Mouse (Mus musculus) monocyte, adult 5-6 weeks (primary cell): ENCODE data around the gene Zfp362. TPM values are rescaled to one million over a fixed set of nuclear protein-coding genes. Genes with fewer than 3 reads are reported as not detected.

Experiments
- ATAC-seq: fragments of 153-309, 156-312 bp; replicated peaks from 2 replicates; pipeline ENCODE4 v1.8.0; 2017; ENCODE audit warnings: mild to moderate bottlenecking; ENCODE audit not compliant: low TSS enrichment, insufficient number of reproducible peaks, severe bottlenecking, poor library complexity, low FRiP score
- total RNA-seq: library from RNA; stranded (forward); fragments of 200-1000, 200-491, 200-594 nt; gene quantifications from 3 replicates; pipeline ENCODE4 v1.2.3, GENCODE M21; 2017

Gene Zfp362
- total RNA-seq, 1 experiment from 2014 or later = 3.6 TPM

- no peak for ATAC-seq
Measured at GRCm38 (mm10) chr4:128737825-128738610, 67.8 kb downstream of the Zfp362 start.

DNA sequence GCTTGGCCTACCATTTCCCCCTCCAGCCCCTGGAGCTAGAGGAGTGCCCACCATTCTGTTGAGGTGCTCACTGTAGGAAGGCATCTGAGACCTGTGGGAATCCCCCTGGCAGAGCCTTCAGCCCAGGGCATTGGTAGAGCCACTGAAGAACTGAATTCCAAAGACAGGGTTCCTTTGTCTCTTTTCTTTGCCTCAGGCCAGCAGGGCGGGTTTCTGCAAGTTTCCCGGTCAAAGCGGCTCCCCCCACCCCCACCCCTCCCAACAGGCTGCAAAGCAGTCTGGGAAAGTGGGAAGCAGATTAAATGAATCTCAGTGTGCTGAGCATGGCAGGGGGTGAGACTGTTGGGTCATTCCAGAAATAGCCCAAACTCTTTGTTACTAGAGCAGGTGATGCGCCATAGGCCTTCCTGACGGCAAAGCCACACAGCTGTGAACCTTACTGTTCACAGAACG is 68.7 kb downstream of the Zfp362 start:
- ATAC-seq = no peak

- peak; percentile 52 for ATAC-seq
Measured at GRCm38 (mm10) chr4:128734721-128735671, 70.8 kb downstream of the Zfp362 start.

- ATAC-seq = no peak
Measured at GRCm38 (mm10) chr4:128734217-128734616, 71.6 kb downstream of the Zfp362 start.

- peak; percentile 83 for ATAC-seq
Measured at GRCm38 (mm10) chr4:128733496-128733895, 72.3 kb downstream of the Zfp362 start.

DNA sequence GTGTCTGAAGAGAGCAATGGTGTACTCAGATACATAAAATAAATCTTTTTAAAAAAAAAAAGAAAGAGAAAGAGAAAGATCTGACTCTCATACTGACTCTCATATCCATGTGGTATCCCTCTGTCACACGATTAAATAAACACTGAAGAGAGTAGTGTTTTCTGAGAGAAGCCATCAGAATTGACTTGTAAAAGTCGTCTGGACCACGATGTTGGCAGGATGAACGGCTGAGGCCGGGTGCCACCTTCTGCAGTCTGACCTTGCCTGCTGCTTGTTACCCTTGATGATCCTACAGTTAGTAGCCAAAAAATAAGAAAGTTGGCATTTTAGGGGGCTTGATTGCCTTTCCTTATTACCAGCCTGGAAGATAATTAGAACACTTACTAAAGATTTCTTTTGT is 73.1 kb downstream of the Zfp362 start:
- ATAC-seq = no peak

- no peak for ATAC-seq
Measured at GRCm38 (mm10) chr4:128730271-128730670, 75.6 kb downstream of the Zfp362 start.

DNA sequence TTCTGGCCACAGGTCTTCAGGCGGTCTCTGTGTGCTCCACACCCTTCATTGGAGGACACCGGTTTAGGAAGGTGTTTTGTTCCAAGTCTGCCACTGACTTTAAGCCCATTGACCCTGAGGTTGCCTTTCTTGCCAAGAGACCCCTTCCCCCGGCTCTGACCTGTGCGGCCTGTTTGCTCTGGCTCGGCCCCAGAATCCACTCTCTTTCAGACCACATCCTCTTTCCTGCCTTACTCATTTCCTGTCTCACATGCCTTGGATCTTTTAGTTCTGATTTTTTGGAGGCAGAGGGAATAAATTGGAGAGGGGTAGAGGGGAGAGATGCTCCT is 76.2 kb downstream of the Zfp362 start:
- no peak for ATAC-seq

GRCm38 (mm10) chr4:128729033-128729708 is 76.7 kb downstream of the Zfp362 start:
- ATAC-seq = no peak

DNA sequence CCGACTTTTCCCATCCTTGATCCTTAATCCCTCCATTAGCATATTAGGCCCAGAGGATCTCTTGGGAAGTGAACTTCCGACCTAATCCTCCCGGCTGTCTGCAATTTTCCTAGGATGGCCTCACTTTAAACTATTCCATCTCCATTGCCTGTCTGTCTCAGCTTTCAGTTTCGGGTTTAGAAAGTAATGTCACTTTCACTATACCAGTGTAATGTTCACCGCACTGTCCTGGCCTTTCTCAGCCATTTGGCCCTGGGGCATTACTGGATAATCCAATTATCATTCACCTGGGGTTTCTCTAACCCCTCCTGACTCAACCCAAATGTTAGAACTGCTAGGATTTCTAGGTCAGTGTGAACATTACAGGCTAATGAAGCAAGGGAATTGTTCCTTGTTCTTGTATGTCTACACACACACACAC is 77.4 kb downstream of the Zfp362 start:
- ATAC-seq = 0 out of 2 replicates have a peak, but pooled peaks have one; percentile 20

DNA sequence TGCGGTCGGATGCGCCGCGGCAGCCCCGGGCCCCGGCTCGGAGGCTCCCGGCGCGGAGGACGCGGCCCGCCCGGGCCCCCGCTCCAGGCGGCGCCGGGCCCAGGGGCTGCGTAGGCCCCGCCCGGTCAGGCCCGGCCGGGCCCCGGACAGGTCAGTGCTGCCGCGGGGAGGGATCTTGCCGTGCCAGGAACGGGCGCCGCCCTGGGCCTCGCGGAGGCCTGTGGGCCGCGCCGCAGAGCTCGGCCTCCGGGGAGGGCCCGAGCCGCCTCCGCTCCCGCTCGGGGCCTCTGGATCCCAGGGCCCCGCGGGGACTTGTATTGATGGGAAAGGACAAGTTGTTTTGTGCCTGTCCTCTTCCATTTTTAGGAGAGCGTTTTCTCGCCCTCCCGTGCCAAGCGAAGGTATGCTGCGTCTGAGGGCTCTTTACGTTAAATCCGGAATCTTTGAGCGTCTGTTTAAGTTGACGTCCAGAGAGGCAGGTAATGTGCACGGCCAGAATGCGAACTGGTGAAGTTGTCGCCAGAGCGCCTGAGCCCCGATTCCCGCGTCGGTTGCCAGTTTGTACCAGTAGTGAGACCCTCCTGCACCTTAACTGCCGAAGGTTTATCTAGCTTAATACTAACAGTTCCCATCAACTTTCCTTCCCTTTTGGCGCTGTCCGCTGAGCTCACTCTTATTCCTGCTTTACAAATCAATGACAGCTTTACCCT is 78.0 kb downstream of the Zfp362 start:
- ATAC-seq = no peak

DNA sequence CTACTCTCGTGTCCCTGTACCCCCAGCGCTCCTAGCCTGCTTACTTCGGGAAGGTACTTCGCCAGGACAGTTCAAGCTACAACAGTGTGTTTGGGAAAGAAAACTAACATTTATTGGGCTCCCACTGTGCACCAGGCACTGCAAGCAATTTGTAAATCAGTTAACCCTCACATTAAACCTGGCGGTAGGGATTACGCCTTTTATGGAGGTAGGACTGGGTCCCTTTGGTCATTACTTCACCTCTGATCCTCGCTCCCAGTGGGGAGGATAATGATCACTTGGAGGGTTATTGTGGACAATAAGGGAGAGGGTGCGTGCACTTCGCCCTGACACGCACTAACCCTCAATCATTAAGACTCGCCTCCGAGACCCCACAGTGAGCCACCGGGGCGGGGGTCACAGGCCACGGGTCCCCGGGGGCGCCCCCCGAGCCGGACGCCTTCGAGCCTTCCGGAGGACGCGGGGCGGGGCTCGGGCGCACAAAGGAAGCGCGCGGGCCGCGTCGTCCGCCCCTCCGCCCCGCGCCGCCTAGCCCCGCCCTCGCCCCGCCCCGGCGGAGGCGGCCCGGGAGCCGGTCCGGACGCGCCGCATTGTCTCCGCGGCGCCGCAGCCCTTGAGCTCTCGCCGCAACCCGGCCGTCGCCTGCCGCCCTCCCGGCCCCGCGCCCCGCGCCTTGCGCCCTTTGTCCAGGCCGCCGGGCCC is 78.7 kb downstream of the Zfp362 start:
- no peak for ATAC-seq

DNA sequence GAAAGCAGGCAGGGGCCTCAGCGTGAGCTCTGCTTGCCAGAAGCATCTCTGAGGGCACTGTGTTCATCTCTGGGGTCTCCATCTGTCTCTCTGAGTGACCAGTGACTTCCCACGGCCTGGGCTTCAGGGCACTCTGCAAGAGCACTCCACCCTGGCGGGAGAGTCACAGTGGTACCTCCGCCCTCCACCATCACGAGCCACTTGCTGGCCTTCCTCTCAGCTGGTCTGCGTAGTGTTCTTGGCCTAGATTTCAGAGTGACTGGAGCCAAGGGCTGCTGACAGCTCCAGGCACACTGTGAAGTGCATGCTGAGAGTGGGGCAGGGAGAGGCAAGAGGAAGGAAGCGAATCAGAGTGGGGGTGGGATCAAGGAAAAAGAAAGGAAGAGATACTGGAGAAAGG is 81.8 kb downstream of the Zfp362 start:
- ATAC-seq = no peak

DNA sequence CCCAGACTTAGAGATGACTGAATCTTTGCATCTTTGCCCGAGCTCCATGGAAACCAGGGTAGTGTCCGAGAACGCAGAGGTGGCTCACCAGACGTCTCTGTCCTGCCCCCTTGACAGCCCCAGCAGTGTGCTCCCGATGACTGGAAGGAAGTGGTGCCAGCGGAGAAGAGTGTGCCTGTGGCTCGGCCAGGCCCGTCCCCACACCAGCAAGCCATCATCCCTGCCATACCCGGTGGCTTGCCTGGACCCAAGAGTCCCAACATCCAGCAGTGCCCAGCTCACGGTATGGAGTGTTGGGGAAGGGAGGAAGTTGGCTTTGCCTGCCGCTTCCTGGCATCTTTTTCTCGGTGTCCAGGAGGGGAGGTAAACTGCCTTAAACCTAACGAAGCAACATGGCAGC is 82.4 kb downstream of the Zfp362 start:
- ATAC-seq = no peak
